Mouse (Mus musculus) testis, postnatal 14 days (tissue): ENCODE results near the gene Rhbg.
A peak's percentile ranks its signal among the peaks of the same experiment; 100 is the strongest.

Source experiments
- DNase-seq: peaks from one replicate; pipeline ENCODE4 v3.0.0; 2021; ENCODE audit warnings: low spot score

Rhbg gene

GRCm38 (mm10) chr3:88227976-88228375 is 26.5 kb downstream of the Rhbg start:
- DNase-seq = no peak

DNA sequence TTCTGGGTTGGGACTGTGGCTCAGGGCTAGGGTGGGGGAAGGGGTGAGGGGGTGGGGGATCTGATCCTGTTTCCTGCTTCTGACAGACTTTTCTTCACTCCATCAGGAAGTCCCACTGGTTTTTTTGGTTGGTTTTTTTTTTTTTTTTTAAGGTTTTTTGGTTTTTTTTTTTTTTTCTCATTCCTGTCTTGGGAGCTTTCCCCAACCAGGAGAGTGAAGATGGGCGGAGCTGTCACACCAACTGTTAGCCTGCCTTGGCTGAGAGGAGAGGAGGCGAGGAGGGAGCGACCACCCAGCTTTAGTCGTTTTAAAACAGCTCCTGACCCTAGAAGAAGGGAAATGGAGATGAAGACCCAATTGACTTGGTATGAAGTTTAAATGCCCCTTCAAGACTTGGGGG is 27.2 kb downstream of the Rhbg start:
- no peak for DNase-seq

- no peak for DNase-seq
Measured at GRCm38 (mm10) chr3:88226101-88226845, 28.2 kb downstream of the Rhbg start.

GRCm38 (mm10) chr3:88224929-88225328 is 29.6 kb downstream of the Rhbg start:
- DNase-seq = no peak

DNA sequence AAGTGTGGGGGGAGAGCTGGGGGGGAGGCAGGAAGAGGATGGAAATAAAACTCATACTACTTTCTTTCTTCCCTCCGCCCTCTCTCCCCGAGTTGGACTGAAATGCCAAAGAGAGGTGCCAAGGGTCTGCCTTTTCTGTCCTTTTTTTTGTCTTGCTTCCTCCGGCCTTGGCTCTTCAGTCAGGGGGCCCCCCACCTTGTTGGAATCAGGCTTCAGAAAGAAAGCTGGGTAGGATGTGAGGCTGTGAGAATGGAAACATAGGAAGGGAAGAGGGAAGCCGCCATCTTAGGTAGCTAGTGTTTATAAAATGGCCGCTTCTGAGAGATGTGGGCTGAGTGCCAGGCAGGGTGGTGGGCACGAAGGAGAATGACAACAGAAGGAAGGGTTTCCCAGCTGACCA is 32.1 kb downstream of the Rhbg start:
- DNase-seq = no peak

DNA sequence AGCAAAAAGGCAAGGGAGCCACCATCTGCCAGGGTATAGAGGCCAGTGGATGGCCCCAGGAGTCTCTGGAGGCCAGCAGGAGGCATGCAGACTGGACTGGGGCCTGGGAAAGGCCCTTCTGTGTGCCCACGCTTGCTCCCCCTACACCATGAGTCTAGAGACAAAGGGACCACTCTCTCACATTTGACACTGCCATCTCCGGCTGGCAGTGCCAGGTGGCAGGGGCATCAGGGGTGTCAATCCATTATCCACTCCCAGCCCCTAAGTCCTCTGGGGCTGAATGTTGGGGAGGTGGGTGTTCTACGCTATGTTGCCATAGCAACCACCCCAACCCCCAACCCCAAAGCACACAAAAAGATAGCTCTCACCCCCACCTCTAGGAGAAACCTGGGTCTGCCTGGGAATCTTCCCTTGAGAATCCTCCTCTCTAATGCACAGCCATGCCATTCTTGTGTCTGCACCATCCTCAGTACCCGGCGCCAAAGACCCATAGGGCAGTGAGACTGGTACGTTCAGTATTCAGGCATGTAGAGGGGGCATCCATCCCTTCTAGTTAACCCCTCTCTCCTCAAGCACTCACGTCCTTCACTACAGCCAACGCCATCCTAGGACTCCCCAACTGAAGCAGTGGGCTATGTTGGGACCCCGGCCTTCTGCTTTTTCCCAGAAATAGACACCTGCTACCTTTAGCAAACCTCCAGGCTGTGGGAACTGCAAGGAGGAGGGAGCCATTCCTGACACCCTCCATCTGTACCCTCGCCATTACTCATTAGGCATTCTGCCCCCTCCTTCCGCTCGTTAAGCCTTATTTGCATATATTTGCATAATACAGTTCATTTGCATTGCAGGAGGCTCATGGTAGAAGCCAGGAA is 32.8 kb downstream of the Rhbg start:
- DNase-seq = no peak

DNA sequence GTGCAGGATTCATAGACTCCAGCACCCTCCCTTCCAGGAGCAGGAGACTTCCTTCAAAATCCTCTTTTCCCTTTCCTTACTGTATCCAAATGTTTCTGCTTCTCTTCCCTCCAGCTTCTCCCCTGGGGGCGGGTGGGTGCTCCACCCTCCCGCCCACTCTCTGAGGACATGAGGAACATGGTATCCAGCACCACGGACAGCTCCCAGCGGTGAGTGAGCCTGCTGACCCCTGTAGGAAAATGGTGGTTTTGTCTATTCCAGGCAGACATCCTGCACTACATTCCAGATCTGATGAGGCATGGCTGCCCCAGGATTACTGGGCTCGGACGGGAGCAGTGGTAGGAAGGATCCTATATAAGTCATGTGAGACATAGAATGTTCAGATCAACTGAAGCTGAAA is 33.7 kb downstream of the Rhbg start:
- DNase-seq = peak; percentile 71

DNA sequence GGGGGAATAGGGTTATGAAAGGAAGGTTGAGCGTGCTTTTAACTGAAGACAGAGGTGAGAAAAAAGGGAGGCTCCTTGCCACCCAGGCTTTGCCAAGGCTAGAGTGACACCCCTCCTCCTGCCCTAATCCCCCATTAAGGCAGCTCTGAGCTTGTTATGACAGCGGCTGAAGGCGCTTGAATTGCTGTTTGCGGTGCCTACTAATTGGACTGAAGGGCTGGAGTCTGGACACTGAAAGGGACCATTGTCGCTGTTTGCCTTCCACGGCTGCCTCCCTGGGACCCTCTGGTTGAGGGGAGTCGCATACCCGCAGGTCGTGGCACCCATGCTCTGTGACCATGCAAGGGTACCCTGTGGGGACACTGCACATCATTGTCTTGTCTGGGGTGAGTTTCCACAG is 34.6 kb downstream of the Rhbg start:
- no peak for DNase-seq

- no peak for DNase-seq
Measured at GRCm38 (mm10) chr3:88217679-88218078, 36.8 kb downstream of the Rhbg start.

- no peak for DNase-seq
Measured at GRCm38 (mm10) chr3:88216534-88217326, 37.8 kb downstream of the Rhbg start.

GRCm38 (mm10) chr3:88216116-88216515 is 38.4 kb downstream of the Rhbg start:
- DNase-seq = peak; percentile 18

GRCm38 (mm10) chr3:88215553-88216004 is 38.9 kb downstream of the Rhbg start:
- DNase-seq = no peak

- DNase-seq = no peak
Measured at GRCm38 (mm10) chr3:88214971-88215552, 39.4 kb downstream of the Rhbg start.

DNA sequence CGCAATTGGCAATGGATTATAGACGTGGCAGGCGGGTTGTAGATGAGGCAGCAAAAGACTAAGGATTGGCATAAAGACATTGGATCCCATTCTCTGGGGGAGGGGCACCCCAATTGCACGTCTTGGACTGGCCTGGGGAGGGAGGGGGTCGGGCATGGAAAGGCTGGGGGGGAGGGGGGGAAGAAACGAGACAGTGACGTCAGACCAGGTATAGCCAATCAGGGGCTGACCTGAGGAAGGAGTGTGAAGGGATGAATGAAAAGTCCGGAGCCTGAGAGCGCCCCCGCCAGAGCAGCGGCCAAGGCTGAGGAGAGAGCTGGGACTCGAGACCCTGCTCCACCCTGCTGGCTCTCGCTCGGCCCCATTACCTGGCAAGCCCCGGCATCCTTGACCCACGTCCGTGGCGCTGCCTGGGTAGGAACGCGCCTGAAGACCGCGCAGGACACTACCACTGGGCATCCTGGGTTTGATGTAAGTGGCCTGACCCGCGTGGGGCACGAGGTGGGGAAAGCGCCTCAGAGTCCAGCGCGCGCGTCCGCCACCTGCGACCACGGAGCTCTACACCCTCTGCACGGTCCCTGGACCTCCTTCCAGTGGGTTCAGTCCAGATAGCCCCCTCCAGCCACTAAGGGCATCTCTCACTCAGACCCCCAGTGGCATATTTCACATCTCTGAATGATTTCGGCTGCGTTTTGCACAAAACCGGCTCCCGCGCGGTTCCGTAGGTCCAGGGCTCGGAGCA is 40.1 kb downstream of the Rhbg start:
- DNase-seq = peak; percentile 25

DNA sequence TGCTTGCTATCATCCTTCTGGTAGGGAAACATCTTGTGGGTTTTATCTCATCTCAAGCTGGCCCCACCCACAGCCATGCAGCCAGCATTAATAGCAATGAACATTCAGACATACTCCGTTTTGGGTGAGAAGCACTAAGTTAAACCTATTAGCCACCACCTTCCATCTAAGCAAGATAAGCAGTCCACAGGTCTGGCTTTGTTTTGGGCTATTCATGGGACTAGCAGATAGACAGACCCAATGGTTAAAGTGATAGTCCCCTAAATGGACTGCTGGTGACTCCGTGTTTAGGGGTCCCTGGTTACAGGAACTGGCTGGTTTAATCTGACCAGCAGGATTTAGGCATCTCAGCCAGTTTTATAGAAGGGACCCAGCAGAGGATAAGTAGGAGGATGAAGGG is 41.5 kb downstream of the Rhbg start:
- DNase-seq = no peak

GRCm38 (mm10) chr3:88212356-88212755 is 42.2 kb downstream of the Rhbg start:
- no peak for DNase-seq

GRCm38 (mm10) chr3:88210918-88211317 is 43.6 kb downstream of the Rhbg start:
- DNase-seq = no peak

GRCm38 (mm10) chr3:88210121-88210520 is 44.4 kb downstream of the Rhbg start:
- DNase-seq = no peak

DNA sequence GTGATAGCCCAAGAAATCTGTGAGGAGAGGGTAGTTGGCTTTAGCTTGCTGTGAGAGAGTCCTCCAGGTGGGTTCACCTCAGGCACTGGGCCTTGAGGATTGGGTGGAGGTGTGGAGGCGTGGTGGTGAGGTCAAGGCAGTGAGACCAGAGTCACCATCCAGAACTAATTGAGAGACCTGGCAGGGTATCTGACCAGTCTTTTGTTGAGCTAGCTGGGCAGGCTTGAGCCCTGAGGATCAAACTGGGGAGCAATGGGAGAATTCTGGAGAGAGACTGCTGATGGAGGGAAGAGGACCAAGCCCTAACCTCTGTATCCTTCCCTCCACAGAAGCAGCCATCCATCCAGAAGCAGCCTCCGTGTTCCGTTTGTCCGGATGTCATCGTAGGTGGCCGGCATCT is 45.2 kb downstream of the Rhbg start:
- no peak for DNase-seq

DNA sequence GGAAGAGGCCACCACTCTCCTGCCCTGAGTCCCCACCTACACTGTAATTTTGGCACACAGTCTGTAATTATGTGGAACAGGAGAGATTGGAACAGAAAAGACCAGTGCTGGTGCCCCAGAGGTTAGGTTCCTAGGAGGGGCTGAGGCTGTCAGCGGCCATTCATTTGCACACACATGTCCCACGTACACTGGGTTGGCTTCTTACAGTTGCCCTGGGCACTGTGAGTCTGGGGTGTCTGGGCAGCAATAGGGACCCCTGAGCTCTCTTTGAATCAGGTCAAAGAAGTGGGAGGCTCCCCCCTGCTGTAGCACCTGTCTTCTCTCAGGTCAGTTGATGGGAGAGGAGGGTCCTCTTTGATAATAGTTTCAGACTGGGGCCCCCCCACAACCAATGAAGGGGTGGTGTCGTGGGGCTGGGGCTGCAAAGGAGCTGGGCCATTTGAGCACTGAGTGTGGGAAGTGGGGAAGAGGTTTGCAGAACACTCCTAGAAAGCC is 46.2 kb downstream of the Rhbg start:
- no peak for DNase-seq

DNA sequence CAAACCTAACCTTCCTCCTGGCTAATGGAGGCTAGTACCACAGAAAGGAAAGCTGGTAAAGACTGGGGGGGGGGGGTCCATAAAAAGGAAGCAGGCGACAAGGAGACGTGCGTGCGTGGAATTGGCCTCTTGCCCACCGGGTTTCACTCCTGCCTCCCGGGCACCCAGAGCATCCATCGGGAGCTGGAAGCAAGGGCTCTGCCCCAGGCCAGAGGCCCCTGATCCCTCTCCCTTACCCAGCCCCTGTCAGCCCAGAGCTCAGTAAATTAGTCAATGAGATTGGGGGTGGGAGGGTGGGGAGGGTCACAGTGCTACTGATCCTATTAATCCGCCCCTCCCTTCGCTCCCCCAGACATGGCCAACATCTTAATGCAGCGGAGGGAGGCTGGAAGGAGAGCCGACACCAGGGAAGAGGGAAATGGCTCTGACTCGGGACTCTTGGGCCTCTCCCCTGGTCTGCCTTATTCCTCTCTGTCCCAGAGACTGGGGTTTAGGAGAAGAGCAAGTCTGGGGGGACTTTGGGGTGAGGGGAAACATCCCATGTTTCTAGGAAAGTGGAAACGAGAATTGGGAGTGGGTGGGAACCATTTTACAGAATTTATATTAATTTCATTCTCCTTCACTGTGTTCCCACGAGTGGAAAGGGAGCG is 46.9 kb downstream of the Rhbg start:
- DNase-seq = no peak
